Mouse (Mus musculus) heart, embryonic 13.5 days (tissue): ENCODE data around the gene Dmrtc2. TPM values are rescaled to one million over a fixed set of nuclear protein-coding genes. Genes with fewer than 3 reads are reported as not detected.

Experiments used
- ATAC-seq: fragments of 200-750 bp; cut with Nextera tagmentation; 2 replicates; pipeline ENCODE4 v1.8.0; 2017; ENCODE audit warnings: moderate TSS enrichment; ENCODE audit not compliant: insufficient number of reproducible peaks, low FRiP score, low TSS enrichment; ENCODE audit errors: extremely low read depth
- H3K27ac ChIP-seq: fragments of 300-500 bp; sonication (generic); replicated peaks from 2 replicates; pipeline ENCODE4 v1.5.1; 2015; ENCODE audit warnings: moderate library complexity, mild to moderate bottlenecking, inconsistent platforms
- H3K27me3 ChIP-seq: fragments of 300-500 bp; sonication (generic); replicated peaks from 2 replicates; pipeline ENCODE4 v1.6.1; 2015; ENCODE audit warnings: mild to moderate bottlenecking, inconsistent platforms
- H3K36me3 ChIP-seq: fragments of 300-500 bp; sonication (generic); 2 replicates; pipeline ENCODE4 v1.6.1; 2015; ENCODE audit warnings: mild to moderate bottlenecking, inconsistent platforms
- H3K4me1 ChIP-seq: fragments of 300-500 bp; sonication (generic); 2 replicates; pipeline ENCODE4 v1.6.1; 2015; ENCODE audit warnings: inconsistent platforms
- H3K4me2 ChIP-seq: fragments of 300-500 bp; sonication (generic); 2 replicates; pipeline ENCODE4 v1.6.1; 2015; ENCODE audit warnings: inconsistent platforms, mild to moderate bottlenecking, moderate library complexity
- H3K4me3 ChIP-seq: fragments of 300-500 bp; sonication (generic); 2 replicates; pipeline ENCODE4 v1.5.1; 2015; ENCODE audit warnings: moderate library complexity, mild to moderate bottlenecking, inconsistent platforms
- H3K9ac ChIP-seq: fragments of 300-500 bp; sonication (generic); 2 replicates; pipeline ENCODE4 v1.6.1; 2015; ENCODE audit warnings: inconsistent platforms, mild to moderate bottlenecking, moderate library complexity
- H3K9me3 ChIP-seq: fragments of 300-500 bp; sonication (generic); 2 replicates; pipeline ENCODE4 v1.6.1; 2016; ENCODE audit warnings: inconsistent platforms
- WGBS: fragments of 180-500 bp; shearing (Covaris S2); methylation state at CpG from one replicate; pipeline ENCODE4 v1.1.7; 2015; ENCODE audit warnings: mixed read lengths; 5-methylcytosine and 5-hydroxymethylcytosine counted together
- polyA plus RNA-seq: library from polyadenylated mRNA; unstranded; fragments of >200 nt; fragmentation: Nextera tagmentation; extraction: Ambion mirVana; gene quantifications from 2 replicates; pipeline ENCODE4 v1.2.1, GENCODE M21; 2015

The Dmrtc2 gene
- polyA plus RNA-seq, 1 experiment from 2014 or later: 0.08 TPM

DNA sequence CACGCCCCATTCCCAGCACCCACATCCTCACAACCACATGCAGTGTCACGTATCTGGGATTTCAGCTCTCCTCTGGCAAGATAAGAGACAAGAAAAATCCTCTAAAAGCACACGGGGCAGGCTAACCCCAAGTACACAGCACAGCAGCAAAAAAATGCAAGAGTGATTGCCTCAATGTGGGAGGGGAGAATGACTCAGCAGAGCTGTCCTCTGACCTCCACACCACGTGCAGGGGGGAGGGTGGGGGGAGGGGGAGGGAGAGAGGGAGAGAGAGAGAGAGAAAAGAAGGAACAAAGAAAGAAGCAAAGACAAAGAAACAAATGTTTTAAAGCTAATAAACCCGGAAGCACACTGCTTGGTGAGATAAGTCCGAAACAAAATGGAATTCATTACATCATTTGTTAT is 19.0 kb upstream of the Dmrtc2 start:
- Histone ChIP-seq H3K9ac (no peak overlapping the region), H3K4me3 (no peak overlapping the region), H3K27me3 (no peaks in the 10 kb centered on the region), H3K27ac (peak overlapping the region; percentile 64), H3K4me2 (peak overlapping the region; percentile 21; the same call in 1 of the 2 replicates), H3K4me1 (peaks cover 13% of the 10 kb centered on the region), H3K36me3 (no peaks in the 10 kb centered on the region), H3K9me3 (no peaks in the 10 kb centered on the region)
- ATAC-seq: peak; percentile 57
- 27% methylated on average over 6 of the region's 6 CpGs for WGBS

DNA sequence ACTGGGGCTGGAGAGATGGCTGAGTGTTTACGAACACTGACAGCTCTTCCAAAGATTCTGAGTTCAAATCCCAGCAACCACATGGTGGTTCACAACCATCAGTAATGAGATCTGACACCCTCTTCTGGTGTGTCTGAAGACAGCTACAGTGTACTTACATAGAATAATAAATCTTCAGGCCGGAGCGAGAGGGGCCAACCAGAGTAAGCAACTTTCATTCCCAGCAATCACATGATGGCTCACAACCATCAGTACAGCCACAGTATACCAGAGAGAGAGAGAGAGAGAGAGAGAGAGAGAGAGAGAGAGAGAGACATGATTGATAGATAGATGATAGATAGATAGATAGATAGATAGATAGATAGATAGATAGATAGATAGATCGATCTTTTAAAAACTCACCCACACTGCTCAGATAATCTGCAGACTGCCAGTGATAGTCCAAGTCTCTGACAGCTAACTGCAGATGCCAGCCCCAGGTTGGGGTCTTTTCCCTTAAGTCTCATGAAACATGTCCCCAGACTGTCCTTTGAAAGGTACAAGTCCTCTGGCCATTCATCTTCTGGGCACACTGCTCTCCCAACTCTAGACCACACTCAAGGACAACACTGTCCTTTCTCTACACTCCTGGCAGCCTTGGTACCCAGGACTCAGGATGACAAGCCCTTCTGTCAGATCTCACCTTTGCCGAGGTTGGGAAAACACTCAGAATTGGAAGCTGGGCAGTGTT is 18.1 kb upstream of the Dmrtc2 start:
- H3K36me3 ChIP-seq: no peaks in the 10 kb centered on the region
- H3K9ac ChIP-seq: no peak overlapping the region
- H3K9me3 ChIP-seq: no peaks in the 10 kb centered on the region
- H3K4me1 ChIP-seq: peaks cover 13% of the 10 kb centered on the region
- no peak for ATAC-seq
- H3K27ac ChIP-seq: peak overlapping the region; percentile 64
- WGBS: 75% methylated on average over 5 of the region's 5 CpGs
- peak overlapping the region; percentile 3; the same call in 1 of the 2 replicates for H3K4me3 ChIP-seq
- H3K4me2 ChIP-seq: peak overlapping the region; percentile 21
- no peaks in the 10 kb centered on the region for H3K27me3 ChIP-seq

DNA sequence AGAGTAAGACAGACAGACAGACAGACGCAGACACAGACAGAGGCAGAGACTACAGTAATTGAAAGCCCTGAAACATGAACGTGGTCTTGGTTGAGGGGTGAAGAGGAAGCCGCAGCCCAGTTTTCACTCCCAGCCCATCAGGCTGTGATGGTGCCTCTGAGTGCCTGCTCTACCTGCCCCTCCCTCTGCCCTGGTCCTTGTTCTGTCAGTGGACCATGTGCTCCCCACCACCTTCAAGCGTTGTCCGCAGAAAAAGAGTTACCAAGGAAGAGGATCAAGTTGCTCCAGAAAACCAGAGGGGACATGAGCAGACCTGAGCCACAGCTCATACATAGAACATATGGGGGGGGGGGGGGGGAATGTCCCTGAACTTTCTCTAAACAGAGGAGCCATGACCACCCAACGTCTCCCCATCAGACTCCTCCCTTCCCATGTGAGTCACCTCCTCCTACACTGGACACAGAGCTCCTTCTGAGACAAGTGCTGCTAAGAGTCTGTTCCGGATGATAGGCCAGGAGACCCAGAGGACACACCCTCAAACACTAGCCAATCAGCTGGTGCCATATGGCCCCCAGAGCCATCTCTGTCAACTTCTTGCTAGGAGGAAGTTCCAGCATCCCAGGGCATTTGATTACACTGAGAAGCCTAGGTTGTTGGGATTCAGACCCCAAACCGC is 17.2 kb upstream of the Dmrtc2 start:
- peak overlapping the region; percentile 64 for H3K27ac ChIP-seq
- H3K9me3 ChIP-seq: no peaks in the 10 kb centered on the region
- H3K9ac ChIP-seq: no peak overlapping the region
- no peaks in the 10 kb centered on the region for H3K27me3 ChIP-seq
- ATAC-seq: peak; percentile 73
- 59% methylated on average over 8 of the region's 8 CpGs for WGBS
- peaks cover 13% of the 10 kb centered on the region for H3K4me1 ChIP-seq
- H3K4me3 ChIP-seq: peak overlapping the region; percentile 3; the same call in 1 of the 2 replicates
- H3K36me3 ChIP-seq: no peaks in the 10 kb centered on the region
- peak overlapping the region; percentile 21; the same call in 1 of the 2 replicates for H3K4me2 ChIP-seq

- no peak; the same call in 1 of the 2 replicates for ATAC-seq
- H3K4me2 ChIP-seq: no peak overlapping the region
- H3K27ac ChIP-seq: peak overlapping the region; percentile 64
- no peaks in the 10 kb centered on the region for H3K36me3 ChIP-seq
- no peaks in the 10 kb centered on the region for H3K27me3 ChIP-seq
- no peak overlapping the region for H3K4me3 ChIP-seq
- peaks cover 13% of the 10 kb centered on the region for H3K4me1 ChIP-seq
- no peak overlapping the region for H3K9ac ChIP-seq
- H3K9me3 ChIP-seq: no peaks in the 10 kb centered on the region
These were observed 16.7 kb upstream of the Dmrtc2 start for GRCm38 (mm10) chr7:24853233-24853563.

DNA sequence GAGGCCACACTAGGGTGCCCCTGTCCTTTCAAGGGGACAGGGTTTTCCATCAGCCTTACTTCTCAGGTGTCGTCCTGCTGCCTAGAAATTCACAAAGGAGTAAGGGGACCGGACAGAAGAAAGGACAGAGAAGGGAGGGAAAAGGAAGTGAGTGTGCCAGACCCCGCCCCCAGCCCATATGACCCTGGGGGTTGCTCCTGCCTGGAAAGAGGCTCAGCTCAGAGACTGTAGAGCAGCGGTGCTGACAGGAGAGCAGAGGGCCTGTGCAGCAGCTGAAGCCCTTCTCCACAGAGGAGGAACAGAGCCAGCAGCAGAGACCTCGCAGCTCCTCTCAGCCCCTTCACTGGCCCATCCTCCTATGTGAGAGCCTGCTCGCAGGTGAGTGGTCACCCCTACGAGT is 16.2 kb upstream of the Dmrtc2 start:
- Histone ChIP-seq H3K27me3 (no peaks in the 10 kb centered on the region), H3K27ac (peak overlapping the region; percentile 64), H3K4me2 (0 out of 2 replicates have a peak overlapping the region, but pooled peaks have one; percentile 1), H3K36me3 (no peaks in the 10 kb centered on the region), H3K4me3 (no peak overlapping the region), H3K4me1 (peaks cover 13% of the 10 kb centered on the region), H3K9me3 (no peaks in the 10 kb centered on the region), H3K9ac (no peak overlapping the region)
- WGBS: 38% methylated on average over 7 of the region's 7 CpGs
- ATAC-seq: no peak

- WGBS: 47% methylated on average over 6 of the region's 6 CpGs
- H3K4me1 ChIP-seq: peaks cover 8% of the 10 kb centered on the region
- H3K4me3 ChIP-seq: no peak overlapping the region
- no peak overlapping the region for H3K4me2 ChIP-seq
- no peak for ATAC-seq
- no peak overlapping the region for H3K9ac ChIP-seq
- H3K27me3 ChIP-seq: no peaks in the 10 kb centered on the region
- no peaks in the 10 kb centered on the region for H3K9me3 ChIP-seq
- H3K36me3 ChIP-seq: no peaks in the 10 kb centered on the region
- no peak overlapping the region for H3K27ac ChIP-seq
These were observed 13.3 kb upstream of the Dmrtc2 start for GRCm38 (mm10) chr7:24856460-24857120.

DNA sequence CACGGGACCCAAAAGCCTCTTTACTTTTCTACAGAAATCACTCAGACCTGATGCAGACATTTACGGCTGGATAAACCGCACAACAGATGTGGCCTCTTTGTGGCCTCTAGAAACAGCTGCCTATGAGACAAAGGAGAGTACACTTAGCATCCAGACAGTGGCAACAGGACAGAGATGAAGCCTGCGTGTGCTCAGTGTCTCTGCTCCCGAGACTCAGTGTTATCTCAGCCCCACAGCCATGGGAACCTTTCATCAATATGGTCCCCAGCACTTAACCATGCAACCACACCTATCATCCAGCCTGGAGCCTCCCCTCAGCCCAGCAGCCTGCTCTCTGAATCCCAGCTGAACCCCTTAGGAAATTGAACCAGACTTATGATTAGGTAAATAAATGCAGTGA is 10.6 kb upstream of the Dmrtc2 start:
- 0 out of 2 replicates have a peak, but pooled peaks have one; percentile 51 for ATAC-seq
- H3K9me3 ChIP-seq: no peaks in the 10 kb centered on the region
- no peaks in the 10 kb centered on the region for H3K4me1 ChIP-seq
- no peak overlapping the region for H3K4me2 ChIP-seq
- no peaks in the 10 kb centered on the region for H3K36me3 ChIP-seq
- 60% methylated on average over 5 of the region's 5 CpGs for WGBS
- no peak overlapping the region for H3K27ac ChIP-seq
- no peak overlapping the region for H3K9ac ChIP-seq
- no peak overlapping the region for H3K4me3 ChIP-seq
- peaks cover 3% of the 10 kb centered on the region; the same call in 1 of the 2 replicates for H3K27me3 ChIP-seq

- no peak for ATAC-seq
- WGBS: 76% methylated on average over 7 of the region's 7 CpGs
- H3K4me3 ChIP-seq: no peak within 1 kb of the TSS
- no peaks in the 10 kb centered on the region for H3K9me3 ChIP-seq
- H3K4me1 ChIP-seq: no peaks in the 10 kb centered on the region
- no peak within 1 kb of the TSS for H3K4me2 ChIP-seq
- H3K27ac ChIP-seq: no peak within 1 kb of the TSS
- H3K36me3 ChIP-seq: no peaks in the 10 kb centered on the region
- peaks cover 20% of the 10 kb centered on the region for H3K27me3 ChIP-seq
- no peak within 1 kb of the TSS for H3K9ac ChIP-seq
These were observed 7.9 kb upstream of the Dmrtc2 start, which contains the start of gene Gm9844 for GRCm38 (mm10) chr7:24861913-24862312. Gene Gm9844 (plus strand): TSS chr7:24862213.

- Histone ChIP-seq H3K9me3 (no peaks in the 10 kb centered on the region), H3K9ac (no peak overlapping the region), H3K4me1 (no peaks in the 10 kb centered on the region), H3K27ac (no peak overlapping the region), H3K4me3 (no peak overlapping the region), H3K27me3 (peaks cover 25% of the 10 kb centered on the region), H3K36me3 (no peaks in the 10 kb centered on the region), H3K4me2 (no peak overlapping the region)
- WGBS: 72% methylated on average over 4 of the region's 4 CpGs
- no peak for ATAC-seq
These were observed 7.0 kb upstream of the Dmrtc2 start for GRCm38 (mm10) chr7:24862853-24863252.

DNA sequence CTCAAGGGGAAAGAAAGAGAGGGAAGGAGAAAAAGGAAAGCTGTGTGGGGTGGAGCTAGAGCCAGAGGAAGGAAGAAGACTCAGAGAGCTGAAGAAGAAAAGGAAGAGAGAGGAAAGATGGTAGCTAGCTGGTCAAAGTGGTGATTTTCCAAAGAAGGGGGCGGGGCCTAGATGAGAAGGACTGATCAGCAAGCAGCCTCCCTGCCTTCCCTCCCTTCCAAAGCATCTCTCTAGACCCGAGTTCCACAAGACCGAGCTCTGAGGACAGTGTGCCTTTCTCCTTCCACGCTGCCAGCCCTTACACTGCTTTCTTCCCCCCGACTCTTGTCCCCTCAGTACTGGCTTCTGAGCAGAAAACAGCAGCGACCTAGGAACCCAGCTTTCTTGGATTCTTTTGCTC is 5.7 kb upstream of the Dmrtc2 start:
- 34% methylated on average over 6 of the region's 6 CpGs for WGBS
- Histone ChIP-seq H3K36me3 (no peaks in the 10 kb centered on the region), H3K4me3 (no peak overlapping the region), H3K27me3 (peaks cover 36% of the 10 kb centered on the region), H3K9ac (no peak overlapping the region), H3K9me3 (no peaks in the 10 kb centered on the region), H3K4me2 (no peak overlapping the region), H3K27ac (no peak overlapping the region), H3K4me1 (no peaks in the 10 kb centered on the region)
- ATAC-seq: no peak

GRCm38 (mm10) chr7:24869080-24869479 is 777 bp upstream of the Dmrtc2 start:
- H3K4me3 ChIP-seq: no peak overlapping the region
- H3K4me2 ChIP-seq: no peak overlapping the region
- no peak for ATAC-seq
- 61% methylated on average over 17 of the region's 17 CpGs for WGBS
- no peaks in the 10 kb centered on the region for H3K36me3 ChIP-seq
- no peak overlapping the region for H3K27ac ChIP-seq
- peaks cover 7% of the 10 kb centered on the region; the same call in 1 of the 2 replicates for H3K9me3 ChIP-seq
- no peak overlapping the region for H3K9ac ChIP-seq
- no peaks in the 10 kb centered on the region for H3K4me1 ChIP-seq
- peaks cover 68% of the 10 kb centered on the region for H3K27me3 ChIP-seq
